Mouse (Mus musculus) MEL (cell line): ENCODE results near the gene Plcg2. TPM values are rescaled to one million over a fixed set of nuclear protein-coding genes. Genes with fewer than 3 reads are reported as not detected.

Experiments
- DNase-seq: peaks from one replicate; pipeline ENCODE4 v3.0.0; 2011; ENCODE audit warnings: low read depth, low spot score
- H3K27ac ChIP-seq: 2 replicates; pipeline ENCODE4 v1.5.1; 2012; ENCODE audit warnings: low read depth, mild to moderate bottlenecking, control low read depth, low read length, moderate library complexity; ENCODE audit not compliant: control insufficient read depth
- H3K27me3 ChIP-seq, 2 experiments: fragments of 150-350 bp in 1 of 2; sonication (generic) in 1 of 2; 2 replicates each; pipeline ENCODE4 v1.6.1; 2012; ENCODE audit warnings: low read length in 2 of 2, mild to moderate bottlenecking in 2 of 2, improper control_type of control experiment in 1 of 2, moderate library complexity in 1 of 2; ENCODE audit not compliant: insufficient read depth in 2 of 2, control insufficient read depth in 1 of 2
- H3K36me3 ChIP-seq, 2 experiments: 2 replicates each; pipeline ENCODE4 v1.6.1; 2012 to 2014; ENCODE audit warnings: low read length in 2 of 2, improper control_type of control experiment in 1 of 2, inconsistent platforms in 1 of 2, mild to moderate bottlenecking in 1 of 2; ENCODE audit not compliant: insufficient read depth in 2 of 2, control insufficient read depth in 1 of 2
- H3K4me1 ChIP-seq, 2 experiments: fragments of 150-350 bp in 1 of 2; sonication (generic) in 1 of 2; 2 replicates each; pipeline ENCODE4 v1.6.1; 2012; ENCODE audit warnings: low read length in 2 of 2, improper control_type of control experiment in 1 of 2, mild to moderate bottlenecking in 1 of 2; ENCODE audit not compliant: insufficient read depth in 2 of 2, control insufficient read depth in 1 of 2
- H3K4me3 ChIP-seq, 2 experiments: fragments of 150-350 bp in 1 of 2; sonication (generic) in 1 of 2; 2 replicates each; pipeline ENCODE4 v1.5.1; 2012; ENCODE audit warnings: low read depth in 2 of 2, low read length in 2 of 2, mild to moderate bottlenecking in 2 of 2, moderate library complexity in 2 of 2, control low read depth in 1 of 2, improper control_type of control experiment in 1 of 2; ENCODE audit not compliant: control insufficient read depth in 1 of 2, insufficient read depth in 1 of 2
- H3K79me2 ChIP-seq: 2 replicates; pipeline ENCODE4 v1.6.1; 2012; ENCODE audit warnings: mild to moderate bottlenecking, low read length, moderate library complexity; ENCODE audit not compliant: control insufficient read depth, poor library complexity, insufficient read depth
- H3K9ac ChIP-seq: 2 replicates; pipeline ENCODE4 v1.6.1; 2012; ENCODE audit warnings: low read depth, mild to moderate bottlenecking, control low read depth, low read length, moderate library complexity; ENCODE audit not compliant: control insufficient read depth, poor library complexity, severe bottlenecking
- H3K9me3 ChIP-seq: fragments of 150-350 bp; sonication (generic); replicated peaks from 2 replicates; pipeline ENCODE4 v1.6.1; 2012; ENCODE audit warnings: mild to moderate bottlenecking, low read length, improper control_type of control experiment, moderate library complexity; ENCODE audit not compliant: insufficient read depth
- CHD2 ChIP-seq: IDR thresholded peaks from 2 replicates; pipeline ENCODE4 v1.6.1; 2011; ENCODE audit warnings: low read length, improper control_type of control experiment
- CTCF ChIP-seq, 3 experiments: IDR thresholded peaks in 2 of 3; conservative IDR thresholded peaks in 1 of 3; 2 replicates each; pipeline ENCODE4 v1.5.1; 2011 to 2012; ENCODE audit warnings: low read length in 3 of 3, low read depth in 2 of 3, mild to moderate bottlenecking in 2 of 3, improper control_type of control experiment in 1 of 3, inconsistent platforms in 1 of 3, mixed read lengths in 1 of 3, moderate library complexity in 1 of 3; ENCODE audit not compliant: control insufficient read depth in 1 of 3, insufficient read depth in 1 of 3, poor library complexity in 1 of 3, severe bottlenecking in 1 of 3
- E2F4 ChIP-seq: IDR thresholded peaks from 2 replicates; pipeline ENCODE4 v1.6.1; 2011; ENCODE audit warnings: low read depth, low read length, improper control_type of control experiment, borderline replicate concordance
- ETS1 ChIP-seq: IDR thresholded peaks from 2 replicates; pipeline ENCODE4 v1.6.1; 2012; ENCODE audit warnings: low read depth, mild to moderate bottlenecking, inconsistent platforms, low read length, improper control_type of control experiment, moderate library complexity
- HCFC1 ChIP-seq: IDR thresholded peaks from 2 replicates; pipeline ENCODE4 v1.6.1; 2012; ENCODE audit warnings: low read depth, mild to moderate bottlenecking, inconsistent platforms, low read length, improper control_type of control experiment, moderate library complexity
- JUND ChIP-seq: IDR thresholded peaks from 2 replicates; pipeline ENCODE4 v1.6.1; 2011; ENCODE audit warnings: low read depth, mild to moderate bottlenecking, improper control_type of control experiment, low read length
- MAFK ChIP-seq: IDR thresholded peaks from 2 replicates; pipeline ENCODE4 v1.6.1; 2011; ENCODE audit warnings: low read depth, mild to moderate bottlenecking, low read length, improper control_type of control experiment, borderline replicate concordance
- MAX ChIP-seq: IDR thresholded peaks from 2 replicates; pipeline ENCODE4 v1.6.1; 2011; ENCODE audit warnings: low read length, improper control_type of control experiment
- MAZ ChIP-seq: IDR thresholded peaks from 2 replicates; pipeline ENCODE4 v1.6.1; 2012; ENCODE audit warnings: low read depth, mild to moderate bottlenecking, inconsistent platforms, low read length, improper control_type of control experiment
- MEF2A ChIP-seq: IDR thresholded peaks from 2 replicates; pipeline ENCODE4 v1.6.1; 2014; ENCODE audit warnings: low read depth, mild to moderate bottlenecking, inconsistent platforms, low read length, improper control_type of control experiment; ENCODE audit not compliant: poor library complexity, insufficient replicate concordance, severe bottlenecking; ENCODE audit errors: extremely low read depth
- MYC ChIP-seq: IDR thresholded peaks from 2 replicates; pipeline ENCODE4 v1.6.1; 2011; ENCODE audit warnings: low read depth, mild to moderate bottlenecking, low read length, improper control_type of control experiment, moderate library complexity
- NRF1 ChIP-seq: IDR thresholded peaks from 2 replicates; pipeline ENCODE4 v1.6.1; 2014; ENCODE audit warnings: low read depth, mild to moderate bottlenecking, inconsistent platforms, low read length, improper control_type of control experiment, moderate library complexity; ENCODE audit not compliant: poor library complexity, insufficient read depth, severe bottlenecking
- POLR2AphosphoS5 ChIP-seq: IDR thresholded peaks from 2 replicates; pipeline ENCODE4 v1.6.1; 2012; ENCODE audit warnings: low read depth, borderline replicate concordance, mild to moderate bottlenecking, inconsistent platforms, low read length, moderate library complexity, mixed read lengths
- RAD21 ChIP-seq: IDR thresholded peaks from 2 replicates; pipeline ENCODE4 v1.6.1; 2011; ENCODE audit warnings: mild to moderate bottlenecking, low read depth, low read length, improper control_type of control experiment
- SMC3 ChIP-seq: IDR thresholded peaks from 2 replicates; pipeline ENCODE4 v1.6.1; 2011; ENCODE audit warnings: low read depth, low read length, improper control_type of control experiment
- TBP ChIP-seq: IDR thresholded peaks from 2 replicates; pipeline ENCODE4 v1.8.0; 2011; ENCODE audit warnings: low read depth, low read length, improper control_type of control experiment
- TCF12 ChIP-seq: IDR thresholded peaks from 2 replicates; pipeline ENCODE4 v1.6.1; 2014; ENCODE audit warnings: low read depth, mild to moderate bottlenecking, inconsistent platforms, low read length, improper control_type of control experiment, moderate library complexity
- UBTF ChIP-seq: IDR thresholded peaks from 2 replicates; pipeline ENCODE4 v1.6.1; 2012; ENCODE audit warnings: low read depth, mild to moderate bottlenecking, inconsistent platforms, low read length, improper control_type of control experiment, moderate library complexity, borderline replicate concordance; ENCODE audit not compliant: insufficient read depth
- USF1 ChIP-seq: IDR thresholded peaks from 2 replicates; pipeline ENCODE4 v1.6.1; 2014; ENCODE audit warnings: low read depth, mild to moderate bottlenecking, inconsistent platforms, low read length, improper control_type of control experiment, moderate library complexity
- USF2 ChIP-seq, 2 experiments: IDR thresholded peaks; 2 replicates each; pipeline ENCODE4 v1.6.1; 2011 to 2012; ENCODE audit warnings: improper control_type of control experiment in 2 of 2, low read length in 2 of 2, borderline replicate concordance in 1 of 2, inconsistent platforms in 1 of 2, low read depth in 1 of 2, mild to moderate bottlenecking in 1 of 2; ENCODE audit not compliant: insufficient read depth in 1 of 2
- ZMIZ1 ChIP-seq: IDR thresholded peaks from 2 replicates; pipeline ENCODE4 v1.6.1; 2012; ENCODE audit warnings: low read depth, mild to moderate bottlenecking, inconsistent platforms, low read length, improper control_type of control experiment, moderate library complexity
- ZNF384 ChIP-seq: IDR thresholded peaks from 2 replicates; pipeline ENCODE4 v1.6.1; 2012; ENCODE audit warnings: low read depth, mild to moderate bottlenecking, inconsistent platforms, low read length, improper control_type of control experiment
- polyA plus RNA-seq, 2 experiments: library from polyadenylated mRNA; stranded (reverse) in 1 of 2; unstranded in 1 of 2; fragments of >175 nt in 1 of 2; fragments of >200 nt in 1 of 2; gene quantifications; 2 replicates each; pipeline versions ENCODE4 v1.2.1 to v1.2.4; 2012; ENCODE audit warnings: low replicate concordance in 2 of 2, low read depth in 1 of 2; ENCODE audit not compliant: insufficient read length in 2 of 2, insufficient read depth in 1 of 2, missing spikeins in 1 of 2
- total RNA-seq: library from RNA; depleted of rRNA; stranded (reverse); fragments of 300-350 nt; gene quantifications from 2 replicates; pipeline ENCODE4 v1.2.3, GENCODE M21; 2012

Plcg2 gene
- total and polyA plus RNA-seq, 3 experiments = 21.0 to 78.7 (median 23.3) TPM

- DNase-seq = peak; percentile 42
- Histone ChIP-seq H3K27ac (no peak overlapping the region), H3K9ac (no peak overlapping the region), H3K4me1 (peaks cover 0 to 10% of the 10 kb centered on the region in 2 experiments; a peak in 2 of 4 replicates), H3K9me3 (no peaks in the 10 kb centered on the region)
- TF ChIP-seq SMC3 (peak; percentile 38), RAD21 (peak; percentile 18), CTCF (IDR thresholded peaks at IDR 0.05 in 2 of 3, conservative IDR thresholded peaks at IDR 0.05 in 1 of 3; ENCODE audit: control insufficient read depth in 1 of 3, insufficient read depth in 1 of 3, low read depth in 2 of 3, low read length in 3 of 3, poor library complexity in 1 of 3, severe bottlenecking in 1 of 3) (peak; percentile 66 to 79 (median 74)), MAX (no peak)
- TF ChIP-seq, all 39 proteins: peak for 3
- no peaks in the 10 kb centered on the region for H3K27me3 ChIP-seq
- H3K36me3 ChIP-seq = peaks cover 0 to 3% of the 10 kb centered on the region in 2 experiments; a peak in 1 of 4 replicates
- H3K79me2 ChIP-seq = no peaks in the 10 kb centered on the region
- H3K4me3 ChIP-seq = no peak overlapping the region
Measured at GRCm38 (mm10) chr8:117577883-117578282, 79.8 kb downstream of the Plcg2 start.

- Histone ChIP-seq H3K9me3 (no peaks in the 10 kb centered on the region), H3K9ac (no peak overlapping the region), H3K27me3 (no peaks in the 10 kb centered on the region), H3K4me1 (peaks cover 0 to 10% of the 10 kb centered on the region in 2 experiments; a peak in 2 of 4 replicates), H3K79me2 (no peaks in the 10 kb centered on the region), H3K4me3 (no peak overlapping the region), H3K27ac (no peak overlapping the region)
- DNase-seq = no peak
- TF ChIP-seq NRF1 (no peak), ZNF384 (no peak), JUND (no peak), MAX (no peak), ETS1 (no peak), UBTF (no peak), TBP (no peak), MAZ (no peak), MEF2A (no peak), CTCF (IDR thresholded peaks at IDR 0.05 in 2 of 3, conservative IDR thresholded peaks at IDR 0.05 in 1 of 3; ENCODE audit: control insufficient read depth in 1 of 3, insufficient read depth in 1 of 3, low read depth in 2 of 3, low read length in 3 of 3, poor library complexity in 1 of 3, severe bottlenecking in 1 of 3) (no peak)
- TF ChIP-seq, all 39 proteins: peak for 0
- peaks cover 0 to 3% of the 10 kb centered on the region in 2 experiments; a peak in 1 of 4 replicates for H3K36me3 ChIP-seq
Measured at GRCm38 (mm10) chr8:117578856-117579255, 80.8 kb downstream of the Plcg2 start.

GRCm38 (mm10) chr8:117593862-117594261 is 95.8 kb downstream of the Plcg2 start:
- H3K4me1 ChIP-seq = no peaks in the 10 kb centered on the region
- no peaks in the 10 kb centered on the region for H3K36me3 ChIP-seq
- no peaks in the 10 kb centered on the region for H3K79me2 ChIP-seq
- no peak overlapping the region for H3K4me3 ChIP-seq
- H3K9me3 ChIP-seq = no peaks in the 10 kb centered on the region
- H3K27ac ChIP-seq = no peak overlapping the region
- no peaks in the 10 kb centered on the region for H3K27me3 ChIP-seq
- no peak for TF ChIP-seq ZMIZ1
- no peak for TF ChIP-seq TCF12
- TF ChIP-seq MAX = no peak
- no peak for TF ChIP-seq CHD2
- TF ChIP-seq USF1 = no peak
- TF ChIP-seq ZNF384 = no peak
- TF ChIP-seq MYC = no peak
- no peak for TF ChIP-seq USF2 (IDR thresholded peaks at IDR 0.05; ENCODE audit: borderline replicate concordance in 1 of 2, insufficient read depth in 1 of 2, low read depth in 1 of 2, low read length in 2 of 2)
- TF ChIP-seq E2F4 = no peak
- no peak for TF ChIP-seq JUND
- no peak for TF ChIP-seq MAZ
- TF ChIP-seq SMC3 = no peak
- TF ChIP-seq NRF1 = no peak
- no peak for TF ChIP-seq HCFC1
- no peak for TF ChIP-seq MAFK
- no peak for TF ChIP-seq POLR2AphosphoS5
- no peak overlapping the region for H3K9ac ChIP-seq
- no peak for DNase-seq
